Mouse (Mus musculus): ENCODE data around the gene Rfesd.

DNA sequence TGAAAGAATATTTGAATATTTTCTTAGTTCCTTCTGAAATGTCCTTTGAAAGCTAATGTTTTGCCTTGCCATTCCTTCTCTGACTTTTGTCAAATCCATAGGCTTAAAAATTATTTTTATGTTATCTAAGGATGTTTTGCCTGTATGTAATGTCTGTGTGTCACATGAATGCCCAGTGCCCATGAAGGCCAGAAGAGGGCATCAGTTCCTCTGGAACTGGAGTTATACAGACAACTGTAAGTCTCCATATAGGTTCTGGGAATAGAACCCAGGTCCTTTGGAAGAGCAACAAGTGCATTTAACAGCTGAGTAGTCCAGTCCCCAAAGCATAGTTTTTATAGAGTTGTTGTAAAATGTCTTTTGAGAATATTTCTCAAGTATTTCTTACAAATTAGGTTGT, 36.6 kb downstream of the Rfesd start:
- no peak for TF ChIP-seq GATA1 (IDR thresholded peaks at IDR 0.05; ENCODE audit: borderline replicate concordance, low read length)
- no peak for TF ChIP-seq FLI1 (IDR thresholded peaks at IDR 0.05; ENCODE audit: low read length)
